Mouse (Mus musculus) granulocyte monocyte progenitor cell, adult 5-6 weeks (primary cell): ENCODE results near the gene Cnpy1. TPM values are rescaled to one million over a fixed set of nuclear protein-coding genes. Genes with fewer than 3 reads are reported as not detected.
A peak's percentile ranks its signal among the peaks of the same experiment; 100 is the strongest.

Experiments
- ATAC-seq: replicated peaks from 2 replicates; pipeline ENCODE4 v1.8.0; 2016; ENCODE audit warnings: mild to moderate bottlenecking, moderate TSS enrichment, inconsistent platforms; ENCODE audit not compliant: poor library complexity, severe bottlenecking
- total RNA-seq, 2 experiments: library from RNA; stranded (forward) in 1 of 2; stranded (reverse) in 1 of 2; fragments of 200-712, 200-1000 nt in 1 of 2; fragments of >200 nt in 1 of 2; fragmentation: Nextera tagmentation in 1 of 2; gene quantifications; 2 replicates each; pipeline ENCODE4 v1.2.3; 2014 to 2017

The Cnpy1 gene
- total RNA-seq (2014; fragmentation: Nextera tagmentation), result not detected in 2 replicates
- total RNA-seq (2017), result not detected in 2 replicates

DNA sequence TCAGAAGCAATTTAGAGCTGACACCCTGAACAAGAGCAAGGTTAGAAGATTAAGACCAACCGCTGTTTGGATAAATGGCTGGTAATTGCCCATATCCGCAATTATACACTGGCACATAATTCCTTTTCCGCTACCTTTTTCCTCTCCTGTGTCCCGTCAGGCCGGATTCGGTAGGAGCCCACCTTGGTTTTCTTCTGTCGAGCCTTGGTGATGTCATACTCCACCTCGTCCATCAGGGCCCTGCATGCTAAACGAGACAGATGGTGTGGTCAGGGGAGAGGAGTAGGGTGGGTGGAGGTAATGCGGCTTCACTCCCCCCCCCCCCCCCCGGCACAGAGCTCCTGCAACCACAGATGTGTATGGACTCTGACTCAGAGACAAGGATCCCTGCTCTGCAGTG is at the start of gene Cnpy1:
Cnpy1 (minus strand) TSS at position 233 of the 400 bp plus-strand sequence.
- ATAC-seq, result no peak

DNA sequence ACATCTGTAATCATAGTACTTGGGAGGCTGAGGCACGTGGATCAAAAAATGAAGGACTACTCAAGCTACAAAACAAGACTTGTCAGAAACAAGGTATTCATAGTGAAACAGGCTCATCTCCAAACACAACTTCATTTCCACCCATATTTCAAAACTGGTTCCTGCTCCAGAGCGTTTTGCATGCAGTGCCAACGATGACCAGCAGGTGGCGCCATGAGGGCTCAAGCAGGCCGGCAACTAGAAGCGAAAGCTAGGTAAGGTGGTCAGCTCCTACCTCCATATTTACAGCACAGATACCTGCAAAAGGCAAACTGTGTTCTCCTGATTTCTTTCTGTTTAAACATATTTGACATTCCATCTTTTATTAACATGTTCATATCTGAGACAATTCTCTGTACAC is 48.4 kb upstream of the Cnpy1 start:
- peak; percentile 80 for ATAC-seq

DNA sequence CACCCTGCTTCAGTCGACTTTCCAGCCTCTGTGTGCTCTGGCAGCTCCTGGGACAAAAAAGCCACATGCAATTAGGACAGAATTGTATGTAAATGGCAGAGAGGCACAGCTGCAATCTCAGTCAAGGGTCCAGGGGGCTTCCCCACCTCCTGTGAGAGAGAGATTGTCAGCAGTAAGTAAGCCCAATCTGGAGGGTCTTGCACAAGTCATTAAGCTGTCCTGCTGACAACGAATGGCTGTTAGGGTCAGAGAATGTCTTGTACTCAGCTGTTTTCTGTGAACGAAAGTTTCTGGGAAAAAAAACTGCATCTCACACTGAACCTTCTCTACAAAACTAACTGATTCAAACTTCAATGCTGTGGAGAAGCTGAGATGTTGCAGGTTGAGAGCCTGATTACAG is 46.7 kb upstream of the Cnpy1 start:
- ATAC-seq, result no peak

DNA sequence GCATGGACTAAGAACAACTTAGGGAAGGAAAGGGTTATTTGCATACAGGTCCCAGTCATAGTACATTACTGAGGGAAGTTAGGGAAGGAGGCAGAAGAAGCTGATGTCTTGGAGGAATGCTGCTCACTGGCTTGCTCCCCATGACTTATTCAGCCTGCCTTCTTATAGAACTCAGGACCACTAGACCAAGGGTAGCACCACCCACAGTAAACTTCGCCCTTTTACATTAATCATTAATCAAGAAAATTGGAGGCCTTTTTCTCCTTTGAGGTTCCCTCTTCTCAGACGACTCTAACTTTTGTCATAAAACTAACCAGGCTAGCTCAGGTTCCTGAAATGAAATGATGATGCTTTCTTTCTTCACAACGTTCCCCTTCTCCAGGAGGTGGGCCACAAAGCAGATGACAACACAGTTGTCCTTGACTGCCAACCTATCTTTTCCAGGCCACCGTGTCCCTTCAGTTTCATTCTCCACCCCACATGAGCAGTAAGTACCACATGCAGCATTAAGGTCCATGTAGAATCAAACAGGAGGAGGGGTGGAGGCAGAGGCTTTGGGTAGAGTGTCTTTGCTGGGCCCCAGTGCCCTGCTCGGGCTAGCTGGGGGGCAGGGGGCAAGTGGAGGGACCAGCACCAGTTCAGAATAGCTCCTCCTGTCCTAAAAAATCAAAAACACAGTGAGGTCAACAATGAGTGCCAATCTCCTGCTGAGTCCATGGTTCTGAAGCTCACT is 45.7 kb upstream of the Cnpy1 start:
- no peak for ATAC-seq

DNA sequence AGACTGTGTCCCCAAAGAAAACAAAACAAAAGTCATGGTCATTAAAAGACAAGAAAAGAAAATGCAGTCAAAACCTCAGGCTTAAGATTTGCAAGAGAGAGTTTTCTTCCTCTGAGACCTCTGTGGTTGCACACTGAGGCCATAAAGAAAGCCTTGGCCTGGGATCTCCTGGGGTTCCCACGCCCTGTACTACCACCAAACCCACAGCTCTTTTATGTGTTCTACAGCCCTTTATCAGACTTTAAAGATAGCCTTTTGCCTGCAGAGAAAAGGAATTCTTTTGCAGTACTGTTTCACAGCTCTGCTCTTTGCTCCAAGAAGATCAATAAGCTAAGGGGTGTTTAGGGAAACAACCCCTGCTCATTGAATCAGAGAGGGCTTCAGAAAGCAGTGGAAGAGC is 45.0 kb upstream of the Cnpy1 start:
- no peak for ATAC-seq

DNA sequence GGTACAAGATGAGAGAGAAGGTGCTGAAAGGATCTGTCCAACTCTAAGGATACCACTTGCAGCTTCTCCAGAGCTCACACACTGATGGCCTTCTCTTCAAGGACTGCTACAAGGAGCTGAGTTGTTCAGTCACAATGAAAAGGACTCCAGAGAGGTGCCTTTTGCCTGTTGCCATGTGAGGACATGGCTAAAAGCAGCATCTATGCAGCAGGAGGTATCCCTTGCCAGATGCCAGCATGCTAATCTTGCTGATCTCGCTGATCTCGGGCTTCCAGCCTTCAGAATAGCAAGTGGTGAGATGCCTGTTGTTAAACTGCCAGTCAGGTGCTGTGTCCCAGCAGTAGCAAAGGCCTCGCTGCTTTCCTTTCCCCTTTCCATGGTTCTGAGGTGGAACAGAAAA is 43.5 kb upstream of the Cnpy1 start:
- ATAC-seq, result no peak

DNA sequence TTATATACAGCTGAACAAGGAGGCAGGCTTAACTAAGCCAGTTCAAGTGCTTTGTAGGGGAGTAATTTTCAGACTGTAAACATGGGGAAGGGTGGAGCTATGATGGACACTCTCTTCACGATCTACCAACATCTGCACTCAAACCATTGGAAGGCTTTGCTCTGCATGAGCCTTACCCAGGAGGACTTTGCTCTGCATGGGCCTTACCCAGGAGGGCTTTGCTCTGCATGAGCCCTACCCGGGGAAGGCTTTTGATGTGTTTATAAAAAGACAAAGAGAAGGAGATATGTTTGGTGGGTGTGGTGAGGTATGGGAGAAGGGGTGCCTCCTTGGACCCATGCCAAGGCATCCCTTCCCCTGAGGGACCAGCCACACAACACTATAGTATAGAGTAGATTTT is 31.7 kb upstream of the Cnpy1 start:
- ATAC-seq, result no peak

DNA sequence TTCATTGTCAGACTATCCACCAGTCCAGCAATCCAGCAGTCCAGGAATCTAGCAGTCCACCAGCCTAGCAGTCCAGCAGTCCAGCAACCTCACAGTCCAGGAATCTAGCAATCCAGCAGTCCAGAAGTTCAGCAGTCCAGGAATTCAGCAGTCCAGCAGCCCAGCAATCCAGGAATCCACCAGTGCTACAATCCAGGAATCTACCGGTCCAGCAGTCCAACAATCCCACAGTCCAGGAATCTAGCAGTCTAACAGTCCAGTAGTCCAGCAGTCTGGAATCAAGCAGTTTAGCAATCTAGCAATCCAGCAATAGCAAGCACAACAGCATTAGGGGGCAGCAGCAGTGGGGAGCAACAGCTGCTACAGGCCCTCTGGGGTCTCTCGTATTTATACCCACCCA is 27.2 kb upstream of the Cnpy1 start:
- no peak for ATAC-seq

DNA sequence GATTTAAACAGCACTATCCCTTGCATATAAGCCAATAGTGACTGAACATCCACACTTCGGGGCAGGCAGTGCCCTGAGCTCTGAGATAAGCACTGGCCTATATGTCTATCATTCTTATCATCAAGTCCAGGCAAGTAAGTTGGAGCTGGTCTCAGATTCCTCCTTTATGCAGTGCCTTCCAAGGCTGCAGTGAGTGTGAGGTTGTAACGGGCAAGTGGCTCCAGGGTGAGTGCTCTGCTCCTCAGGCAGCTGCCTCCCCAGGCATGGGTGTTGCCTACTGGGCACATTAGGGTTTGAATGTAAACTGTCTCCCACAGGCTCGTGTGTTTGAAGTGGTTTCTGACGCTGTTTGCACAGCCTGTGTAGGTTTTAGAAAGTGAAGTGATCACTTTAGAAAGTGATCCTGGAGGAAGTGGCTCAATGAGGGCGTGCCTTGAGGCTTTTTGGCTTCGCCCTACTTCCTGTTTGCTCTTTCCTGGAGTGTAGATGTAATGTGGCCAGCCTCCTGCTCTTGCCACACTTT is 23.9 kb upstream of the Cnpy1 start:
- ATAC-seq, result peak; percentile 97

DNA sequence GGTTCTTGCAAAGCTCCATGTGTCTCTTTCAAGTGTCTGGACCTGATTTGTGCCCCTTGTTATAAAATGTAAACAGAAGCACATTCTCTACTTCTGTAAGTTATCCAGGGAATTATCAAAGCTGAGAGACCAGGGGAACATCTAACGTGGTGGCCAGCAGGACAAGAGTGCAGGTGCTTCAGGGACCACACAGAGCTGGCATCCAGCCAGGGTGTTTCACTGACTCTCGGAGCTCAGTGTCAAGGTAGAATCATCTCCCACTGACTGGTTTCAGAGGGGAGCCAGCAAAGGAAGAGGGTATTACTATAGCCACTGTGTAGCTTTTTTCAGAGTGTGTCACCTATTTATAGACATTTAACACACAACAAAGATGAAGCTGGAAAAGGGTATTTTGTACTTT is 22.0 kb upstream of the Cnpy1 start:
- ATAC-seq, result no peak

DNA sequence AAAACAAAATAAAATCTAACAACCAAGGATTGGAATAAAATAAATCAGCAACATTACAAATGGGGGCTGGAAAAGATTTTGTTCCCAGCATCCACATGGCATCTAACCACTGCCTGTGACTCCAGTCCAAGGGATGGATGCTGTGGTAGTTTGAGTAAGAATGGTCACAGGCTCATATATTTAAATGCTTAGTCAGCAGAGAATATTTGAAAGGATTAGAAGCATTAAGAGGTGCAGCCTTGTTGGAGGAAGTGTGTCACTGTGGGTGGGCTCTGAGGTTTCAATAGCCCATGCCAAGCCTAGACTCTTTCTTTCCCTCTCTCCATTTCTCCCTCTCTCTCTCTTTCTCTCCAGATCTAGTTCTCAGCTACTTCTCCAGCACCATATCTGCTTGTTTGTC is 20.0 kb upstream of the Cnpy1 start:
- no peak for ATAC-seq

DNA sequence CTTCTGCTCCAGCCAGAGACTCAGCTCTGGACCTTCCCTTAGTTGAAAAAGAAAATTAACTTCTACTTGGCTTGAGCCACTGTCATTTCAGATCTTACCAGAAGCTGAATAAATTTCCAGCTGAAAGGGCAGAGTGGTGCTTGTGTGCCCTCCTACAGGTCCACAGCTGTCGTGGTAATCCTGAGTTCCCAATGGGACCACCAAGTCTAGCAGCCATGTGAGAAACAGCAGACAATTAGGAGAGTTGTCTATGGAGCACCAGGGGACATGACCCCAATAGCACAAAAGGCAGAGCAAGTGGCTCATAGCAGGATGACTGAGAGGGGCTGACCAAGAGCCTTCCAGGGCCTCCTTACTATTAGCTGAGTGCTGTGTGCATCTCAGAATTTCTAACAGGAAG is 18.2 kb upstream of the Cnpy1 start:
- no peak for ATAC-seq

DNA sequence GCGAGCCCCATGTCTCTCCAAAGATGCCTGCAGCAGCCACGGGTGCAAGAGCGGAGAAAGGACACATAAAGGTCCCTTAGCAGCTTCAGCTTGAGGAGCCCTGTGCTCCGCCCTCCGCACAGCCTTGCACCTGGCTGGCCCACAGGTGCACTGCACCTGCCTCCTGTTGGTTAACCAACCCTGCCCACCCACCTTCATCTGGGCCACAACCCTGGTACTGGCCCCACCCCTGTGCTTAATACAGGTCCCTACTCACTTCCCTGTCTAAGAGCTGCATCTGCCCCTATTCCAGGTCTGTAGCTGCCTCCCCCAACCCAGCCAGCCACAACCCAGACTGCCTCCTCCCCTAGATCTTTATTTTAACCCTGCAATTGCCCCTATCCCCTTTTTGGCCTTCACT is 16.5 kb upstream of the Cnpy1 start:
- ATAC-seq, result no peak

DNA sequence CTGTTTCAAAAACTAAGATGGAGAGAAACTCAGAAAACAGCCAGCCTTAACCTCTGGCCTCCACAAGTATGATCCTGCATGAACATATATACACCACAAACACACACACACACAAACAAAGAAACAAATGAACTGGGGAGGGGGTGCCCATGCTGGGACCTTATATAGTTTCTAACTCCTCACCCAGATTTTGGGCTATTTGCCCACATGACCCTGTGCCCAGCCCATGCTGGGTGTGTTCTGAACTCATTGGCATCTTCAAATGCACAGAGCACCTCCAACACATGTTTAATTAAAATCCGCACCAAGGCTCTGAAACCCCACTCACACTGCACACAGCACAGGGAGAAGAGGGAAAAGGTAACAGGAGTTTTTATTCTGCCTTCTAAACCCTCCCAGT is 14.3 kb upstream of the Cnpy1 start:
- ATAC-seq, result no peak

DNA sequence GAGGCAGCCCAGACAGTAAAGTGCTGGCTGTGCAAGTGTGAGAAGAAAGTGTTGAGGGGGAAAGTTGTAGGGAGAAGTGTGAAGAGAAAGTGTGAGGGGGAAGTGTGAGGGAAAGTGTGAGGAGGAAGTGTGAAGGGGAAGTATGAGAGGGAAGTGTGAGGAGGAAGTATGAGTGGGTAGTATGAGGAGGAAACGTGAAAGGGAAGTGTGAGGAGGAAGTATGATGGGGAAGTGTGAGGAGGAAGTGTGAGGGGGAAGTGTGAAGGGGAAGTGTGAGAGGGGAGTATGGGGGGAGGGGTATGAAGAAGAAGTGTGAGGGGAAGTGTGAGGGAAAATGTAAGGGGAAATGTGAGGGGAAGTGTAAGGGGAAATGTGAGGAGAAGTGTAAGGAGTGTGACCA is 13.8 kb upstream of the Cnpy1 start:
- ATAC-seq, result peak; percentile 97

DNA sequence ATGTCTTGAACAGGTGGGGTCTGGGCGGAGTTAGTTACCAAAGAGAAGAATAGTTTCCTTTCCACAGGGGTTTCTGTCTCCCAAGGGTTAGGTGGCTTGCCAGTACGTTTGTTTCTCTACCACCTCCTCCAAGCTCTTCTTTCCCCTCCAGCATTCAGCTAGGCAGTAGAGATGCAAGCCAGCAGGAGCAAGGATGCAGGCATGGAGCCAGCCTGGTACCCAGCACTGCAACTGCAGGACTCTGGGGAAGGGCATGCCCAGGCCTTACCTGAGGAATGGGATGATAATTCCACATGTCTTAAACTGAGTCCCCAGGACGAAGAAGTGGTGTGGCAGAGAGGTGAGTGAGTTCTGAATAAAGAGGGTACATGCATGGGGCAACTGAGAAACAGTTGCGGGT is 12.2 kb upstream of the Cnpy1 start:
- no peak for ATAC-seq

DNA sequence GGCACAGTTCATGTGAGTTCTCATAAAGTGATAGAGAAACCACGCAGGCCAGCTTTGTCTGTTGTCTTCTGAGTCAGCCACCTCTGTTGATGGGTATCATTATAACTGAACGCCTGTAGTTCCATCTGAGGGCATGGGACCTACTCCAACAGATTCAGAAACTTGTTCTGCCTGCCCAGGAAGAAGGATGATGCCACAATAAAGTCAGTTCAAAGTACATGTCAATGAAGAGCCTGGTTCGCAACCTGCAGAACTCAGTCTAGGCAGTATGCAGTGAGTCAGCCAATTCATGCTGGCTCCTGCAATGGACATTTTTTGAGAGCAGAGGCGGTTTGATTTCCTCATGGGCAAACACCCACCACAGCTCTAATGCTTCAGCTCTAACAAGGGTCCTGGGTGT is 7.4 kb upstream of the Cnpy1 start:
- ATAC-seq, result no peak

DNA sequence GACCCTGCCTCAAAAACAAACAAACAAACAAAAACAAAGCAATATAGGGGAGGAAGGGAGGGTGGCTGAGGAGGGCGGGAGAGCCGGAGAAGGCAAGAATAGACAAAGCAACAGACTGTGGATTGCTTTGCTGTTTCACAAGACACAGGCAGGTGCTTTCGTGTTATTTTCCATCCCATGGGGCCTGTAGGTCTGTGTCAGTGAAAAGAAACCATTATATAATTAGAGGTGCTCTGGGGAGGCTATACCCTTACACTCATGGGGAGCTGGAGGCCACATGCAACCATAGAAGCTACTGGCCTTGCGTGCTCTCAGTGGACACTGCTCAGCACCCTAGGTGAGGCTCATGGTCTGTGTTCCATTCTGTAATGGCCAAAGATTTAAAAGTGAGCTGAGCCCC is 6.7 kb upstream of the Cnpy1 start:
- no peak for ATAC-seq

DNA sequence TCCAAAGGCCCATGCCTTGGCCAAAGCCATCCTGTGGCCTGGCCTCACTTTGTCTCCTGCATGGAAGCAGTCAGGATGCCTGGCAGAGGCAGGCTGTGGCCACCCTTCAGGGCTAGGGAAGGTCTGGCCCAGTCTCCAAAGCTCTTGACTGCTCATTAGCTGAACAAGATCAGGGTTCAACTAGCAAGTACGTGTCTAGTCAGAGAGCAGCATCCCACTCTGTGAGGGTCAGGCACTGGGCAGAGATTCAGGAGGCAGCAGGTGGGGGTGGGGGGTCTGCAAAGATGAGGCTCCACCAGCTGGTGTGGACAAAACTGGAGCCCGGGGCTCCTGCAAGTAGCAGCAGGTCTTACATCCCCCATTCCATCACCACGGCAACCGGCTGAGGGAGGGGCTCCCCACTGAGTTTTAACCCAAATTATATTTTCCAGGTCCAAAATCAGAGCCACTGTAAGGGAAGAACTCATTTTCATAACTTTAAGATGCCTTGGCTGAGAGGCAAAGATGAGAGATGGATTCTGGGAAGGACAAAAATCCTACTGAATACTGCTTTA is 5.7 kb upstream of the Cnpy1 start:
- no peak for ATAC-seq

DNA sequence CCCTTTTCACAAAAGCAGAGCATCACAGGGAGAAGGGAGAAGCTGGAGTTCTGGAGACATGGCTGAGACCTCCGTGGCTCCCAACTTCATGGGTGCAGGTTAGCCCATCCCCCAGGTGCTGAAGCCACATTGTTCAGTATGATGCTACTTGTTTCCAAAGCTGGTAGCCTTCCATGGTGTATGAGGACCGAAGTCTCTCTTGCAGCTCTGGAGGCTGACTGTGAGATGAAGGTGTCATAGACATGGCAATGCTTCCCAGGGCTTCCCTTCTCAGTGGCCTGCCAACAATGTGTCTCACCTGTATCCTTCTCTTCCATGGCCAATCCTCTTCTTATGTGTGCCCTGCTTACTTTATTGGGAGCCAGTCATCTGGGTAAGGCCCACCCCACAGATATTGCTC is 4.9 kb upstream of the Cnpy1 start:
- ATAC-seq, result no peak

DNA sequence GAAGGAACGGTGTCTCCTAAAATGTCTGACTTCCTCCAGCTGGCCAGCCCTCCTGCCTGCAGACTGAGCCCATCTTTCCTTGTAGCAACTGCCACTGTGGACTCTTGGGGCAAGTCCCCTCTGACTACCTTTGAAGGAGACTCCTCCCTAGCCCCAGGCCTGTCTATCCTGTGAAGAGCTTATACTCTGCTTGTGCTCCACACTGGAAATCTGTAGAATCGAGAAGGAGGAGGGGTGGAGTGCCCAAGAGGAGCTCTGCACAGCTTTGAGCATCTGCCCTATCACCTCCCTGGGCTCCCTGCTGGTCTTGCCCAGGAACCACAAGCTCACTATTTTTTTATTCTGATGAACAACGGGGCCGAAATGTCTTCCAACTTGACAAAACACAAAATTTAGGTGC is 485 bp downstream of the Cnpy1 start:
- peak; percentile 23; the same call in 1 of the 2 replicates for ATAC-seq

DNA sequence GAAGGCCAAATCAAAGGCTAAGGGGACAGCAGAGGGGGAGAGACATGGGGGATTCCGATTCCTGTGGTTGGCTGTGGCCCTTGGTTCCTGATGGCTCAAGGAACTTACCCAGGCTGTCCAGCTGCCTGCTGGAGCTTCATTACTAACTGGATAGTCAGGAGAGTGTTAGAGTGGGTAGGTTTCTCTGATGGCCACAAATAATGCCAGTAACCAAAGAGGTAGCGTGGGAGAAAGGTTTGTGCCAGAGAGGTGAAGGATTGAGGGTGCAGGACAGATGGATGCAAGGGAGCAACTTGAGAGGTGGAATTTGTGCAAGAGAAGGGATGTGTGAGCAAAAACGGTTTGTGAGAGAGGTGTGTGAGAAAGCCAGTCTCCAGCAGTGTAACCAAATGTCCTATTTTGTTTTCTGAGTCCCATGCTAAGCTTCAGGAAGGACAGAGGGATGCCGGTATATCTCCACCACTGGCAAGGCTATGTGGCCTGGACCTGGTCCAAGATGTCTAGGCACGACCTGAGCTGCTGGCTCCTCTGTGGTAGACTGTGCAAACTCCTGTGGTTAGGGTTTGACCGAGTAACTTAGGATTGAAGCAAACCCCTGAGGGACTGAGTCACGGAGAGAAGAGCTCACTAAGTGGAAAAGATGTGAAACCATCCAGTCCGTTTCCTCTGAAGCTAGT is 2.0 kb downstream of the Cnpy1 start:
- peak; percentile 61 for ATAC-seq
